Mouse (Mus musculus) myocyte (in vitro differentiated cells): ENCODE results near the gene Tmem200a. TPM values are rescaled to one million over a fixed set of nuclear protein-coding genes. Genes with fewer than 3 reads are reported as not detected.

Source experiments
- H3K27me3 ChIP-seq: one replicate; pipeline ENCODE4 v1.6.1; 2011; ENCODE audit not compliant: control insufficient read depth, insufficient read depth, insufficient read length
- H3K36me3 ChIP-seq: one replicate; pipeline ENCODE4 v1.6.1; 2011; ENCODE audit not compliant: control insufficient read depth, insufficient read depth
- H3K4me2 ChIP-seq: one replicate; pipeline ENCODE4 v1.6.1; 2011; ENCODE audit warnings: low read depth, control low read depth
- H3K4me3 ChIP-seq: one replicate; pipeline ENCODE4 v1.5.1; 2011; ENCODE audit warnings: mild to moderate bottlenecking, control low read depth, moderate library complexity
- H3K79me2 ChIP-seq: one replicate; pipeline ENCODE4 v1.6.1; 2011; ENCODE audit not compliant: control insufficient read depth, insufficient read depth
- H3ac ChIP-seq: one replicate; pipeline ENCODE4 v1.6.1; 2011; ENCODE audit not compliant: control insufficient read depth, insufficient read length
- CEBPB ChIP-seq: IDR thresholded peaks from 2 replicates; pipeline ENCODE4 v1.6.1; 2011; ENCODE audit warnings: mild to moderate bottlenecking, moderate library complexity; ENCODE audit not compliant: poor library complexity, insufficient read depth, severe bottlenecking
- E2F4 ChIP-seq: IDR thresholded peaks from one replicate; pipeline ENCODE4 v1.6.1; 2011; ENCODE audit warnings: mild to moderate bottlenecking, control low read depth, moderate library complexity; ENCODE audit not compliant: insufficient read depth
- MAX ChIP-seq: IDR thresholded peaks from one replicate; pipeline ENCODE4 v1.6.1; 2011; ENCODE audit warnings: low read depth, mild to moderate bottlenecking, control low read depth
- MYOD1 ChIP-seq, 3 experiments: IDR thresholded peaks; one replicate each; pipeline ENCODE4 v1.6.1; 2011; ENCODE audit warnings: control low read depth in 2 of 3, low read depth in 2 of 3, mild to moderate bottlenecking in 2 of 3, moderate library complexity in 1 of 3; ENCODE audit not compliant: insufficient read length in 2 of 3, control insufficient read depth in 1 of 3
- MYOG ChIP-seq, 3 experiments: IDR thresholded peaks; one replicate each; pipeline ENCODE4 v1.6.1; 2011; ENCODE audit warnings: control low read depth in 2 of 3, low read depth in 2 of 3, mild to moderate bottlenecking in 2 of 3; ENCODE audit not compliant: insufficient read length in 2 of 3, control insufficient read depth in 1 of 3, insufficient read depth in 1 of 3
- POLR2A ChIP-seq: IDR thresholded peaks from one replicate; pipeline ENCODE4 v1.6.1; 2011; ENCODE audit warnings: low read depth, mild to moderate bottlenecking, control low read depth, moderate library complexity; ENCODE audit not compliant: insufficient read length
- POLR2AphosphoS2 ChIP-seq: IDR thresholded peaks from one replicate; pipeline ENCODE4 v1.6.1; 2011; ENCODE audit warnings: low read depth, control low read depth; ENCODE audit not compliant: insufficient read length
- REST ChIP-seq: IDR thresholded peaks from one replicate; pipeline ENCODE4 v1.6.1; 2011; ENCODE audit warnings: mild to moderate bottlenecking, control low read depth, moderate library complexity; ENCODE audit not compliant: insufficient read depth, insufficient read length
- SRF ChIP-seq: IDR thresholded peaks from one replicate; pipeline ENCODE4 v1.6.1; 2011; ENCODE audit warnings: low read depth; ENCODE audit not compliant: control insufficient read depth, insufficient read length
- TCF12 ChIP-seq: IDR thresholded peaks from one replicate; pipeline ENCODE4 v1.6.1; 2011; ENCODE audit warnings: mild to moderate bottlenecking, control low read depth; ENCODE audit not compliant: poor library complexity, insufficient read depth, severe bottlenecking
- TCF3 ChIP-seq: IDR thresholded peaks from one replicate; pipeline ENCODE4 v1.6.1; 2011; ENCODE audit warnings: low read depth, control low read depth; ENCODE audit not compliant: insufficient read length
- USF1 ChIP-seq: IDR thresholded peaks from one replicate; pipeline ENCODE4 v1.6.1; 2011; ENCODE audit warnings: low read depth, mild to moderate bottlenecking, control low read depth, moderate library complexity
- polyA plus RNA-seq: library from polyadenylated mRNA; unstranded; fragments of >200 nt; fragmentation: generic; extraction: Trizol; gene quantifications from one replicate; pipeline ENCODE4 v1.2.1, GENCODE M21; 2012; ENCODE audit warnings: missing spikeins

Tmem200a gene
- polyA plus RNA-seq, 1 experiment: 1.4 TPM

DNA sequence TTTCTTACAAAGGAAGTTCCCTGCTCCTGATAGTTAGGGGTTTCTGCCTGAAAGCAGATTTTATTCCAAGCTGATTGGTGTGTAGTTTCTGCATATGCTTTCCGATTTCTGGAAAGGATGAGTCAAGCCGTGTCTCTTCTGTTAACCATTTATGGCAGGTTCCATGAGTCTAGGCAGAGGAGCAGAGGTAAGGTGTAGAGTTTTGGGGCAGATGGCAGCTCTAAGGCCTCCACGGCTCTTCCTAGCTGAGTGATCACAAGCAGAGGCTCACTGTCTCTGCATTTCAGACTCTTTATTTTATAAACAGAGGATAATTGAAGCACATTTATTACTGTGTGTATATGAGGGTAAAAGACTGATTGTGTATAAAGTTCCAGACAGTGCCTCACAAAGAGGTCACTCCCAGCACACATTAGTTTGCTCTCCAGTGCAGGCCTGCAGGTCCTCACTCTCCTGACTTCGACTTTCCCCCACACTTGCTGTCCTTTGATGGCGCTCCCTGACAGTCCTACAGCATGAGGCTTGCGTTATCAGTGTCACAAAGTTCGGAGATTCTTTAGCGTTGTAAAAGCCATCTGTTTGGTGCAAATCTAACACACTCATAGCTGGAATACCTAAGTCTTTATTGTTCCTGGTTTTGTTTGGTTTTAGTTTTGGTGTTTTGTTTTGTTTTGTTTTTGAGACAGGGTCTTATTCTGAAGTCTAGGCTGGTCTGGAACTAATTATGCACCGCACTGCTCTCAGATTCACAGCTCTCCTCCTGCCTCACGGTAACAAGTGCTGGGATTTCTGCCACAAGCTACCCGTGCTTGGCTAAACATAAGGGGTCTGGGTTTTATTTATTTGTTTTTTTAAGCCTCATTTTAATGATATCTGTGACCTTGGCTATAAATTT, 151.1 kb downstream of the Tmem200a start:
- peak overlapping the region; percentile 20 for H3K4me2 ChIP-seq
- no peak overlapping the region for H3K4me3 ChIP-seq
- no peak for TF ChIP-seq MAX
- TF ChIP-seq MYOG (IDR thresholded peaks at IDR 0.05; ENCODE audit: control insufficient read depth in 1 of 3, insufficient read depth in 1 of 3, insufficient read length in 2 of 3, low read depth in 2 of 3): no peak
- TF ChIP-seq TCF12: no peak
- TF ChIP-seq POLR2AphosphoS2: no peak
- no peak for TF ChIP-seq USF1
- no peak overlapping the region for H3ac ChIP-seq
- no peaks in the 10 kb centered on the region for H3K79me2 ChIP-seq
- no peaks in the 10 kb centered on the region for H3K36me3 ChIP-seq
- H3K27me3 ChIP-seq: no peaks in the 10 kb centered on the region

- Histone ChIP-seq H3ac (no peak overlapping the region), H3K4me3 (no peak overlapping the region), H3K36me3 (no peaks in the 10 kb centered on the region), H3K79me2 (no peaks in the 10 kb centered on the region), H3K27me3 (no peaks in the 10 kb centered on the region), H3K4me2 (no peak overlapping the region)
- no peak for TF ChIP-seq REST
- no peak for TF ChIP-seq MAX
- no peak for TF ChIP-seq MYOD1 (IDR thresholded peaks at IDR 0.05; ENCODE audit: control insufficient read depth in 1 of 3, insufficient read length in 2 of 3, low read depth in 2 of 3)
- TF ChIP-seq CEBPB: no peak
- no peak for TF ChIP-seq POLR2AphosphoS2
- no peak for TF ChIP-seq TCF3
- no peak for TF ChIP-seq SRF
- no peak for TF ChIP-seq USF1
- TF ChIP-seq TCF12: no peak
- TF ChIP-seq MYOG (IDR thresholded peaks at IDR 0.05; ENCODE audit: control insufficient read depth in 1 of 3, insufficient read depth in 1 of 3, insufficient read length in 2 of 3, low read depth in 2 of 3): no peak
- TF ChIP-seq E2F4: no peak
- no peak for TF ChIP-seq POLR2A
Measured at GRCm38 (mm10) chr10:25920640-25921278, 158.1 kb downstream of the Tmem200a start.

- Histone ChIP-seq H3K27me3 (no peaks in the 10 kb centered on the region), H3K79me2 (no peaks in the 10 kb centered on the region), H3K4me3 (no peak overlapping the region), H3K4me2 (peak overlapping the region; percentile 31), H3ac (no peak overlapping the region), H3K36me3 (no peaks in the 10 kb centered on the region)
- TF ChIP-seq SRF (no peak), MYOG (IDR thresholded peaks at IDR 0.05; ENCODE audit: control insufficient read depth in 1 of 3, insufficient read depth in 1 of 3, insufficient read length in 2 of 3, low read depth in 2 of 3) (no peak), TCF3 (no peak), REST (no peak), MAX (no peak), E2F4 (no peak)
Measured at GRCm38 (mm10) chr10:25918103-25918502, 160.7 kb downstream of the Tmem200a start.

- no peak overlapping the region for H3ac ChIP-seq
- H3K36me3 ChIP-seq: no peaks in the 10 kb centered on the region
- no peak overlapping the region for H3K4me2 ChIP-seq
- no peak for TF ChIP-seq POLR2A
- TF ChIP-seq TCF3: no peak
- TF ChIP-seq SRF: no peak
- no peak for TF ChIP-seq CEBPB
- no peak for TF ChIP-seq USF1
- no peak for TF ChIP-seq MAX
- TF ChIP-seq REST: no peak
- H3K79me2 ChIP-seq: no peaks in the 10 kb centered on the region
- no peak overlapping the region for H3K4me3 ChIP-seq
- no peaks in the 10 kb centered on the region for H3K27me3 ChIP-seq
Measured at GRCm38 (mm10) chr10:25910270-25910669, 168.6 kb downstream of the Tmem200a start.
